Mouse (Mus musculus): Measurements from ENCODE around the gene Mecom.

The Mecom gene

DNA sequence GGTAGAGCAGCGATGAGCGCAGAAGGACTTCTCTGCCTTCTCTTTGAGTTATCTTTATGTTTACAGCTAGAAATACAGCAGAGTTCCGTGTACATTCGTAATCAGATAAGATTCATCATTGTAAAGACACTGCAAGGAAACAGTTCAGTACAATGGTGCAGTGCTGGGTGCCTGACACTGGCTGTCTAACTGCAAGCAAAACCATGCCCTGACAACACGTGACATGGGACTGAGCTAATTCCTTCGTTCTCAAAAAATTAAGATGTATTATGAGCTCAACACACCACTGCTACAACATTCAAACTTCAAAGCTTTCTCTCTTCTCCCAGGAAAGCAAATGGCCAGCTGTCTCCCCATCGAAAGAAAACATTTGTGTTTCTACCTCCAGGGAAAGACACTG lies 176.3 kb downstream of the Mecom start:
- intact Hi-C loops (cut with DNase I) = no loop called here

DNA sequence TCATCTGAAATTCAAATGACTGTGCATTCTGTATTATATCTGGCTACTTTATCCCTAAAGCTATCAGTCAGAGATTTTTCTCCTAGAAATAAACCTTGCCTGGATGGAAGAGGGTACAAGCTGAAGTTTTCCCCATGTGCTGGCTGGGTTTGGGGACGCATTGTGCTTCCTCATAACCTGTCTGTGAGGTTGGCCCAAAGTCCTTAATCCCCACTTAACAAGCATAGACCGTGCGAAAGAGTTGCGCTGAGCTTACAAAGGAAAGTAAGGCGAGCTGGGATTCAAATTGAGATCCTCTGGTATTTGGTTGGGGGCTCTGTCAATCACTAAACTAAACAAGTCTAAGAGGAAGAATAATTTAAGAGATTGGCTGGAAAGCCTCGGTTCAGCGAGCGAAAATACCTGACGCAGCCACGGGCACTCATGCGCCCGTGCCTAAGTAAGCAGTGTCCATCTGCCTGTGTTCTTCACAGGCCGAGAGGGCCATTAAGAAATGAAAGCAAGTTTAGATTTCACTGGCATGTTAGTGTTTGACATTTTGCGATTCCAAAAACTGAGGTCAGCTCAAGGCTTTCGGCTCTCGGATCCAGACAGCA lies 176.8 kb downstream of the Mecom start:
- intact Hi-C loops (cut with DNase I) = no loop called here

DNA sequence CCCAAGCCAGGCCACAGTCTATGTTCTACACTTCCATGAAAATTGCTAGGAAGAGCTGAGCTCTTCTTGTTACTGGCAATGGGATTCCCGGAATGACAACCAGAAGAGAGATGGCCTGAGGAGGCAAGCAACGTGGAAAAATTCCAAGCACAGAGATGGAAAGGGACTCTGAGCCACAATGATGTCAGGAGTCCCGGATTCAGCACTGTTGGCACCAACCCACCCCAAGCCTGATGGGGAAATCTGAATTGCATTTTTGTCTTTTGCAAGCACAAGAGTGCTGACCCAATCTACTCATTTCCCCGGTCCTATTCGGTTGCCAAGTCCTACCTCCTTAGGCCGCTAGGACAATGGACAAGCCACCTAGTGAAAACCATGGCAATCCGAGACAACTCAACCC lies 181.2 kb downstream of the Mecom start:
- intact Hi-C loops (cut with DNase I) = no loop called here

DNA sequence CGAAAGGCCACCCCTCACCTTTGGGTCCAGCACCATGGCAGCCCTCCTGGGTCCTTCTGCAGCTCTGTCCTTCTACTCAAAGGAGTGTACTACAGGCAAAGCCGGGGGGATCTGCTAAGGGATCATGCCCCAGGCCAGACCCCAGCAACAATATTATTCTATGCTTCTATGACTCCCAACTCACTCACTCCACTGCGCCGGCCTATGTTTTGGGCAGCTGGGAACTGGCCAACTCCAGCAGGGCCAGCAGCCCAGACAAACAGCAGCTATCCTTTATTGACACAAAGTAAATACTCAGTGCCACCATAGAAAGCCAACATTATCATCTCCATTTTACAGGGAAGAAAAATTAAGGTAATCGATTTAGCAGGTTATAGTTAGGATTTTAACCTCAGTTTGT lies 186.6 kb downstream of the Mecom start:
- intact Hi-C loops (cut with DNase I) = no loop called here

DNA sequence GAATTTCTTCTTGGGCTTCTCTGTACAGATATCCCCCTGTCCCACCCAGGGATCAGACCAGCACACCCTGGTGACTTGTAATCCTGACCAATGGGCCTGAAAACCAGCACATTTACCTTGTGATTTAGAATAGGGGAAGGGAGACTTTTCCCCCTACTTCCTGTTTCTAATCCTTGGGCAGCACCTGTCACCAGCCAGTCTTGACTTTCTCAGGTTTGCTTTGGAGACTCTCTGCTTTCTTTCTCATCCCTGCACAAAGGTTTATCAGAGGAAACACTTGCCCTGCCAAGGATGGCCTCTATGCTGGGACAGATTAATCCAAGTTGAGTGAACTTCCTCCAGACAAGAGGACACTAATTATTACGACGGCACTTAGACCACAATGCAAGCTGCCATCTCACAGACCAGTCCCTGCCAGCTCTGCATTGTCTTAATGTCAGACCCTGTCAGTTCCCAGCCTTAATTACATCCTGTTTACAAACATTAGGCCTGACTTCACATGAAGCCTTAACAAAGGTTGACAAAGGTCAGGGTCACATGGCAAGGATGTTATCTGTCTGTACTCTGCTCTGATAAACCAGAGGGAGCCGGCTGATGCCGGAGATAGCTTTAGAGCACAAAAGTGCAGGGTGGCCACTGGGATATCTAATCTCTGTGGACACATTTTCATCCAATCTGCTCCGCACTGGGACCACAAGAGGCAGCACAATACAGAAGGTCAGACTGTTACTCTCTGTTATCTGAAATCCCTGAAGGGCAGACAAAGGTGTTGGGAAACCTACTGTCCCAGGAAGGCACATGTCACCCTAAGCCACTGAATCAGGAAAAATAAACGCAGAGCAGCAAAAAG lies 193.7 kb downstream of the Mecom start:
- intact Hi-C loops (cut with DNase I) = no loop called here

DNA sequence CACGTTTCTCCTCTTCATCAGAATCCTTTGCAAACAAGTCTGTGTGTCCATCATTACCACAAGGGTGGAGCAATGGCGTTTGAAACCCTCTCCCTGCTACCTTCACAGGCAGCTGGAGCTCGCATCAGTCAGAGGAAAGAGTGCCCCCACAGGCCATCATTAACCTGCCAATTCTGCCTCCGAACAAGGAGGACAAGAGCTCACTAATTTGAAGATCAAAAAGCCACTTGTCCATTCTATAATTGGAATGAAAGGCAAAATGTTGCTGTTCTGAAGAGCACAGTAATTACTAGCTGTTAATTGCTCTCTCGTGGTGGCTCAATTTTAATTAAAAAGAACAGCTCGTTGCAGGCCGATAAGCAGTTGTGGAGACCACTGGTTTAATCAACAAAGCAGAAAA lies 198.5 kb downstream of the Mecom start:
- intact Hi-C loops (cut with DNase I) = no loop called here

DNA sequence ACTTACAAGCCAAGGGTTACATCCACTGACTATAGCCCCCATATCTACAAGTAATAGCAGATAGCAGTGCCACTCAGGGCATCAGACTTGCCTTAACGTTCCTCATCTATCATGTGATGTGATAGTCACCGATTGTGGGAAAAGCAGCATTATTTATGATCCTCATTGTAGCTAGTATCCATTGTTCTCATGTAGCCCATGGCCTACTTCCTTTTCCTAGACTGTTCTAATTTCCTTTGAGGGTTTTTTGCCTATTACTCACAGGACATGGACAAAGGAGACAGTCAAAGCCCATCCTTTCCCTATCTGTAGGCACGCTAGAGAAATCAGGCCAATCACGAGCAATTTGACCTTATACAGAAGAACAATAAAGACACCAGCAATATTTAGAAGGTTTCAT lies 203.7 kb downstream of the Mecom start:
- intact Hi-C loops (cut with DNase I) = no loop called here

DNA sequence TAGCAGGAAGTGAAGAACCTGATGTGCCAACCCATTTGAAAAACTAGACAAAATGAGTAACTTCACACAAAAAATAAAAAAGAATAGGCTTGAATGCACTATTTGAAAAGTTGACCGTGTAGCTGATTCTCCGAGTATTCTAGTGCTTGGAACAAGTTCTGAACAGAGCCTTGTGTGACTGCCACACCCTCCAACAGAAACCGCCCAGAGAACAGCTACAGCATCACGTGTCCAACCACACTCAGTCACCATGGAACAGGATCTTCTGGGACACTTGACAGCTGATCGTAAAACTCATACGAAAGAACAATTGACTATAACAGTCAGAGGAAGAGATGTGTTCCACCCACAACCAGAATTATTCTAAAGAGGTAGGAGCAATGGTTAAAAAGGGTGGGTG lies 215.5 kb downstream of the Mecom start:
- intact Hi-C loops (cut with DNase I) = no loop called here

DNA sequence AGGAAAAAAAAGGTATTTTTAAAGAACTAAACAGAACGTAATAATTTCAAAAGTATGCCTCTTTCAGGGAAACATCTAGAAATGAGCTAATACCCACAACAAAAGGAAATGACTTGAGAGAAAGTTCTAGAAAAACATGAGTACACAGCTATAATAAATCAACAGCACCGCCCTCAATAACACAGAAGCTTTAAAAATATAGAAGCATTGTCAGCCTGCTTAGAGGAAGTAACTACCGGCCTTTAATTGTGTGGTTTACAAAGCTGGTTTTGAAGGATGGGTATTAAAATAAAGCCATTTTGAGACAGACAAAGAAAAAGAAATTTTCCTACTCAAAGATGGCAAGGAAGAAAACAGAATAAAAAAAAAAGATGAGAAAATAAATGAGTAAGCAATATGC lies 217.3 kb downstream of the Mecom start:
- intact Hi-C loops (cut with DNase I) = no loop called here

DNA sequence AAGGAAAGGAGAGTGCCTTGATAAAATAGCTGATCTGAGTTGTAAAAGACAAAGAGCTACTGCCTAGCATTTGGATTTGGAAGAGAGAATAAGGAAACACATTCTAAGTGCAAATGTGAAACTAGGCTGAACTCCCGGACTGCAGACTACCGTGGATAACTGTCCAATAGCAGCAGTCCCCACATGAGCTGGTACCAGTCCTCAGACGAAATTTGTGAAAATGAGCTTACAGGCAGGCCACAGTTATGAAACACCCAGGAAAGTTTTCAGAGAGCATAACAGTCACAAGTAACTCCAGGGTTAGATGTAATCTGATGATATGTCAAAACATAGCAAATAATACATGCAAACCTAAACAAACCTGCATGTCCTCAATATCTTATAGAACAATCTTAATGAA lies 217.8 kb downstream of the Mecom start:
- intact Hi-C loops (cut with DNase I) = no loop called here

DNA sequence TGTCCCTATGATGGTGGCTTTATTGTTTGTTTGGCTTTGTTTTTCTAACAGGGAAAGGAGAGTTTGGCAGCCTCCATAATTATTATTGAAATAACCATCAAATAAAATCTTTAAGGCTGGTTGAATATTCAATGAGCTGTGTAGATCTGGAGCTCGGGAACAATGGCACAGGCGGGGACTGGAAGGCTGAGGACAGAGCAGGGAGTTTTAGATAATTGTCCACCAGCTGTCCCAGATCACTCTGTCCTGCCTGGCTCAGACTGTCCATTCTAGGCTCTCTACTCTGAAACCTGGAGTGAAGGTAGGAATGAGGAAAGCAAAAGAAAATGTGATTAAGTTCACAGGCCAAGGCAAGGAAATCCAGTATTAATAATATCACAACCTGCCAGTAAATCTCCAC lies 232.9 kb downstream of the Mecom start:
- intact Hi-C loops (cut with DNase I) = no loop called here

DNA sequence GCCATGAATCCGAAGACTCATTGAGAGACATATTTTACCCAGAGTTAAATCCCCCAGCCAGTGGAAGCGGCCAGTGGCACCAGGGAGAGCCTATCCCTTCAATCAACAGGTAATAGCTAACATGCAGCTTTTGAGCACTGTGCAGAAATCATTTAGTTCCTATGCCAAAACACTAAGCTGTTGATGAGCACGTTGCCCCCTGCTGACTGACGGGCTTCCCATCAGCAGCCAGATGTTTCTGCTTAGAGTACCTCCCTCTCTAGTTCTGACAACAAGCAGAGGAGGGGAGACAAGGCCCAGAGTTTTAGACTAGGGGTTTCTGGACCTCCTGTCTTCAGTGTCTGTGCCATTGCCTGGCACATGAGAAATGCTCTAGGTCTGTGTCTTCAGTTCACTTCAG lies 239.7 kb downstream of the Mecom start:
- intact Hi-C loops (cut with DNase I) = no loop called here

DNA sequence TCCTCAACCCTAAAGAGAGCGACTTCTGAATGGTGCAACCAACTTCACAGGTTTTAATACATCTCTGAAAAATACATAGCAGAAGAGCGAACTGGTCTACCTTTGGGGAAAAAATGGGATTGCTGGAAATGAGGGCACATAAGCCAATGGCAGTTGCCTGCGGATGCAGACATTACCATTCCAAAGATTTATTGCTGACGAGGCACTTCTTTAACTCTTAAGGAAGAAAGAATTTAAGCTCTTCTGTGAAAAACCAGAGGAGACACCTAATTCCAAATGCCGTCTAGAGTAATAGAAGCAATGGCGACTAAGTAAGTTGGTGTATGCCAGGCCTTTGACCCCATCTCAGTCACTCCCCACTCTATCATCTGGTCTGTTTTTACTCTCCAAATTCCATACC lies 240.2 kb downstream of the Mecom start:
- intact Hi-C loops (cut with DNase I) = no loop called here

DNA sequence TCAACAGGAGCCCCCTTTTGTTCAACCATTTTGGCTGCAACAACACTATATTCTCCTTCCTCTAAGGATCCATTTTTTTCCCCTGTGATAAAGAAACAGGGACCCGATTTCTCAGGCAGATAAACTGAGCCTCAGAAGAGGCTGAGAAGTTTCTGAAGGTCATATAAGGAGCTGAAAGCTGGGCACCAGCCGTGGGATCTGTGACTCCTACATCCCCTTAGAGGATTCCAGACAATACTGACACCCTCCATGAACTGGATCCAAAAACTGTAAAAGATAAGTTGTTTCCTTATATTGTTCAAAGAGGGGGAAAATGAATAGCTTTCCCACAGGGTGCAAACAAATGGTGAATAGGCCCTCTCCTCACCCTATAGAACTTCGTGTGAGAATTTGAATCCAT lies 241.7 kb downstream of the Mecom start:
- intact Hi-C loops (cut with DNase I) = no loop called here

DNA sequence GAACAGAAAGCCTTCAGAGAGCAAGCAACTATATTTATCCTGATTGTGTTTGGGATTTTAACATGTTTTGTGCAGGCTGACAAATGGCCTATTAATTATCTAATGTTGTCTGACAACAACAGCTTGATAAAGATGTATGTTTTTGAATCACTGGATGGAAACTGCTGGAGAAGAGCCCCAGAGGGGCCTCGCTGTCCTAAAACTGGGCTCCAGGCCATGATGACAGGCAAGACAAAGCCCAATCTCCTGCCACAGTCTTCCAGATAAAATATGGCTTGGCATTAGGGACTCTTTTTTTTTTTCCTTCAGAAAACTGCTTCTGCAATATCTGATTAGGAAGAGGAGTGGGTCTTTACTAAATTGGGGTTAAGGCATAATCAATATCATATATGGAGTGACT lies 248.3 kb downstream of the Mecom start:
- intact Hi-C loops (cut with DNase I) = no loop called here

DNA sequence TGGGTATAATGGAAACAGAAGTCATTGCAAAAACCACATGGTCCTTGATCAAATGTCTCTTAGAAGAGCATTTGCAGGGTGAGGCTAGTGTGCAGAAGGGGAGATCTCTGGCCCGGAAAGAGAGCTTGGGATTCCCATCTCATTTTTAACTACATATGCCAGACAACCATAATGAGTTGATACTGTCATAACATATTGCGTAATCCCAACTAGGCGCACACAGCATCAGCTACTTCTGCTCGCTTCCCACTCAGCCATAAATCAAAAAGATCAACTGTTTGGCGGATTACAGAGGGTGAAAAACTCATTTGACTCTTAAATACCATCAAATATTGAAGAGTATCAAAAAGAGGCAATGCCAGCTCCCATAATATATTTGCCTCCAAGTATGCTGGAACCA lies 253.4 kb downstream of the Mecom start:
- intact Hi-C loops (cut with DNase I) = no loop called here

DNA sequence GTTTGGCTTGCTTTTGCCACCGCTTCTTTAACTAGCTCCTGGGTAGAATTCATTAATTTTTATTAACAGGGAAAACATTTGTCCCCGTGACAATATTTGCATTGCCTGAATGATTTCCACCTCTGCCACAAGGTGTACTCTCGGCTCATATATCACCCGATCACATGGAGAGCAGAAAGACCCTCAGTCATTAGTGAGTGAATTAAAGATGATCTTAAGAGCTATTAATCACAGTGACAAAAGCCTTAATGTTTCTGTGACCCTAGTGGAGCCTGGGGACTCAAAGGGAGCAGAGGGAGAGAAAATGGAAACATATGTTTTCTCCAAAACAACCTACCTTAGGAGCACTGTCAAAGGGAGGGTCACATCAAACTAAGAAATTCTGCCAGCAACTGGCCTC lies 261.3 kb downstream of the Mecom start:
- intact Hi-C loops (cut with DNase I) = no loop called here

DNA sequence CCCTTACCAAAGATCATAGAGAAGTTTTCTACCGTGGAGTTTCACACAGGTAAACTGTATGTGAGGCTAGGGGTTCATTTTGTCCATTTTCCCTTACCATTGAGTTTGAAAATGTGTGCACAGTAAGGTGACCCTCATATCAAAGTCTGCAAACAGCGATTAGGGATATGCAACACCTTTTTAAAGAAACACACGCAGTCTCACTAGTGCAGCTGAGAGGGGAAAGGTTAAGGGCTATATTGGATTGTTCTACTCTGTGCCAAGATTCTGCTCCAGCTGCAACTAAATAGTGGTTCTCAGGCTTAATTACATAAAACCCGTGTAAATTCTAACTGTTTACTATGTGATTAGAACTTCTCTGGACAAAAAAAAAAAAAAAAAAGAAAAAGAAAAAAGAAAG lies 263.7 kb downstream of the Mecom start:
- intact Hi-C loops (cut with DNase I) = no loop called here

DNA sequence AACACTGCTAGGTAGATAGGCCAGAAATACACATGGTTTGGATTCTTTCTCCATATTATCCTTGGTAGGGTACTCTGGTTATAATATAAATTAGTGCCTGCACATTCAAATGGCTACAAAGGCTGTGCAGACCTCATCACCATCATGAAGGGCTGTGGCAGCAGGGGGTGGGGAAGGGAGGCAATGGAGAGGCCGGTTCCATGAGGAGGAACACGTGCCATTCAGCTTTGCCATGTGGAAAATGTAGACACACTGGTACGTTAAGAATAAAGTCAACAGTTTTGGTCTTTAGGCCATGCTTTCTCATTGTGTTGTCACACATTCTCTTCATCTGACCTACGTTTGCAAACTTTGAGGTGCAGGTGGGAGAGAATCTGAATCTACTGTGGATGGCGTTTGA lies 264.2 kb downstream of the Mecom start:
- intact Hi-C loops (cut with DNase I) = no loop called here

DNA sequence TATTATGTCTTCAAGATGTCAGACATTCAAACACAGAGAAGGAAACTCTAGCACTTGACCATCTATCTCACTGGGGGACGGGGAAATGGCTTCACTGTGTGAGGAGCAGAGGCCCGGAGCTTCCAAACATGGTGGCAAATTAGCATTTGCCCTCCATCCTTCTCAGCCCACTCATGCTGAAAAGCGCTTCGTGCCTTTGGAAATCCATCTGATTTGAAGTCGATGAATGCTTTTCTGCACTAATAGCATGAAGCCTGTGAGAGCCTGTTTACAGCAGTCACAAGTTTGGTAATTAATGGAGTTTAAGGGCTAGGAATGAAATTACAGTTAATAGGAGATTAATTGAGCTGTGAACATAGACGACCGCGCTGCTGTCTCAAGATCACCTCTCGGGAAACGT lies 270.2 kb downstream of the Mecom start:
- intact Hi-C loops (cut with DNase I) = no loop called here

DNA sequence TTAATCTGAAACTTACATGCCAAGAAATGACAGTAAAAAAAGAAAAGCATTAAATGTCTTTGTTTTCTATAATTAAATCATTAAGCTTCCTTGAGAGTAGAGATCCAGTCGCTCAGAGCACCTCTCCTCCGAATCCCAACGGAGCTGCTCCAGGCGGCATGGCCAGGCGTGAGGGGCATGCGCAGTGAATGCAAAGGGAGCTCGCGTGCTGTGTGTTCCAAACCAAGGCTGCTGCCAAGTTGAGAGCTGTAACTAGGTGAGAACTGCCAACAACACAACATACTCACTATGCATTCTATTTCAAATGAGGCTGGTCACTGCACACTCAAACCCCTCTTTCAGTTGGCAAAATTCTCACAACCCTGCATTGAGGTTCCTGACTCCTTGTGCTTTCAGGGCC lies 271.7 kb downstream of the Mecom start:
- intact Hi-C loops (cut with DNase I) = no loop called here

DNA sequence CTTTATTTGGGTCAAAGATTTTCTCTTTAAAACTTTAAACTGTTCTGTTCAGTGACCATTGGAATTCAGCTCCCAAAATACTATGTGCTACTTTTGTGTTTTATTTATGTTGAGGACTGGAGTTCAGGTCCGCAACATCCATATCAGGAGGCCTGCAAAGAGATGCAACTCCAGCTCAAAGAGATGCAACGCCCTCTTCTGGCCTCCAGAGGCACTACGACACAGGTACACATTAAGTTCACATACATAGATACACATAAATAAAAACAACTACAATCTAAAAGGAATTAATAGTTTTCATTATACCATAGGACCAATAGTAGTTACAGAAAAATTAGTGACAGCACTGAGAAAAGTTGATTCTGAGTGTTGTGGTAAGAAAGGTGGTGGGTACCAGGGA lies 278.6 kb downstream of the Mecom start:
- intact Hi-C loops (cut with DNase I) = no loop called here

DNA sequence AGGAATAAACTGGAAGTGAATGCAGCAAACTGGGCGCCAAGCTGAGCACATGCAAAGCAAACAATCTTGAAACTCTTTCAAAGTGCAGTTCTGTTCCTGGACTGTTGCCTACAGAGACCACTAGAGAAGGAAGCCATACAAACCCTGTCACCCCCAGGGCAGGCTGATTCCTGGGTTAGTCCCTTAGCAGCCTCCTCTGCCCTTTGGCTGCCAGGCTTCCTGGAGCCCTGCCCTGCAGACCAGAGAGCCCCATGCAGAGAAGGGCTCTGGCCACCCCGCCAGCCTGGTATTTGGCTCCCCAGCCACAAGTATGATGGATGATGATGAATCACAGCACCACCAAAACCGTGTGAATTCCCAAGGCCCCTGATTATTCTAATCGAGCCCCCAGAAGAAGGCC lies 286.9 kb downstream of the Mecom start:
- intact Hi-C loops (cut with DNase I) = no loop called here

All from adrenal gland (tissue).